Mouse (Mus musculus) hindlimb bud, embryonic 11.5 days (tissue): Measurements from ENCODE around the gene Wdr64.

Experiments used
- DNase-seq: peaks from one replicate; pipeline ENCODE4 v3.0.0-alpha.2; 2012; ENCODE audit warnings: low read depth, low spot score; ENCODE audit errors: extremely low spot score

Gene Wdr64

GRCm38 (mm10) chr1:175698293-175698692 is at the start of gene Wdr64:
TSS of gene Wdr64 (plus strand) at chr1:175698593.
- no peak for DNase-seq

GRCm38 (mm10) chr1:175648615-175649014 is 49.8 kb upstream of the Wdr64 start:
- DNase-seq, result no peak

GRCm38 (mm10) chr1:175659900-175660299 is 38.5 kb upstream of the Wdr64 start:
- DNase-seq, result no peak

GRCm38 (mm10) chr1:175668666-175669405 is 29.6 kb upstream of the Wdr64 start:
- no peak for DNase-seq

- no peak for DNase-seq
Measured at GRCm38 (mm10) chr1:175669456-175669855, 28.9 kb upstream of the Wdr64 start.

GRCm38 (mm10) chr1:175670042-175670441 is 28.4 kb upstream of the Wdr64 start:
- DNase-seq, result no peak

- no peak for DNase-seq
Measured at GRCm38 (mm10) chr1:175671626-175672025, 26.8 kb upstream of the Wdr64 start.

- DNase-seq, result no peak
Measured at GRCm38 (mm10) chr1:175673563-175674325, 24.6 kb upstream of the Wdr64 start.

GRCm38 (mm10) chr1:175675116-175675515 is 23.3 kb upstream of the Wdr64 start:
- DNase-seq, result no peak

- no peak for DNase-seq
Measured at GRCm38 (mm10) chr1:175677459-175677858, 20.9 kb upstream of the Wdr64 start.

- DNase-seq, result no peak
Measured at GRCm38 (mm10) chr1:175680995-175681394, 17.4 kb upstream of the Wdr64 start.

GRCm38 (mm10) chr1:175691686-175692245 is 6.6 kb upstream of the Wdr64 start:
- no peak for DNase-seq

- peak; percentile 88 for DNase-seq
Measured at GRCm38 (mm10) chr1:175692246-175692996, 6.0 kb upstream of the Wdr64 start, which contains the start of the genes Opn3 and Chml. TSS of gene Opn3 (minus strand) at chr1:175692776. TSS of gene Chml (minus strand) at chr1:175692901.

- no peak for DNase-seq
Measured at GRCm38 (mm10) chr1:175692997-175693361, 5.4 kb upstream of the Wdr64 start.

GRCm38 (mm10) chr1:175693429-175693960 is 4.9 kb upstream of the Wdr64 start:
- DNase-seq, result no peak

- DNase-seq, result no peak
Measured at GRCm38 (mm10) chr1:175699375-175699774, 982 bp downstream of the Wdr64 start.

GRCm38 (mm10) chr1:175699796-175700195 is 1.4 kb downstream of the Wdr64 start:
- no peak for DNase-seq

GRCm38 (mm10) chr1:175701145-175701544 is 2.8 kb downstream of the Wdr64 start:
- no peak for DNase-seq

- DNase-seq, result no peak
Measured at GRCm38 (mm10) chr1:175707599-175707998, 9.2 kb downstream of the Wdr64 start.

GRCm38 (mm10) chr1:175708013-175708412 is 9.6 kb downstream of the Wdr64 start:
- no peak for DNase-seq

GRCm38 (mm10) chr1:175712338-175712909 is 14.0 kb downstream of the Wdr64 start:
- no peak for DNase-seq
